In genomic region chr11:98149786-98150624, GRCm38 (mm10) we compare ENCODE assay signal across 8 mouse cellular contexts. TPM values are rescaled to one million over a fixed set of nuclear protein-coding genes. Genes with fewer than 3 reads are reported as not detected.
DNase-seq lines count a peak whose midpoint lies in the region; ATAC-seq lines count a peak whose summit lies in the region.

Gene Fbxl20 (minus strand): TSS chr11:98150403.

- H3K27ac ChIP-seq in lung, embryonic 16.5 days (ENCODE audit: low read length): peak within 1 kb of the TSS; percentile 91

- H3K4me2 ChIP-seq in lung, embryonic 16.5 days (ENCODE audit: low read depth, low read length): peak within 1 kb of the TSS; percentile 90

- DNase-seq in MEL-GATA-1-ER (ENCODE audit: extremely low read depth, low read depth): peak; percentile 79
- DNase-seq in cerebellum, adult 8-10 months: peak; percentile 84
- peak; percentile 38 for DNase-seq in forelimb bud, embryonic 11.5 days (ENCODE audit: low read depth, low spot score)
- DNase-seq in layer of hippocampus, adult 9-10 months (ENCODE audit: low spot score): peak; percentile 50
- peak; percentile 67 for DNase-seq in ovary, postnatal 10 days (ENCODE audit: low spot score)
- peak; percentile 84 to 87 for DNase-seq in thymus, postnatal 10 days (ENCODE audit: low spot score in 2 of 2)

- ATAC-seq in hematopoietic stem cell, adult 5-6 weeks (replicated peaks in 1 of 2; ENCODE audit: insufficient read depth in 1 of 2, low FRiP score in 2 of 2, low TSS enrichment in 1 of 2, low read depth in 1 of 2, poor library complexity in 2 of 2, severe bottlenecking in 2 of 2): peak; percentile 85 to 86
- peak; percentile 92 for ATAC-seq in lung, embryonic 16.5 days (ENCODE audit: low read depth)

- peak within 1 kb of the TSS; percentile 90 for H3K9ac ChIP-seq in lung, embryonic 16.5 days (ENCODE audit: low read length)

- H3K4me1 ChIP-seq in lung, embryonic 16.5 days (replicated peaks; ENCODE audit: control insufficient read depth, insufficient read depth, low read length): peaks cover 14% of the 10 kb centered on the region

- H3K36me3 ChIP-seq in lung, embryonic 16.5 days (ENCODE audit: control insufficient read depth, insufficient read depth, low read length): no peaks in the 10 kb centered on the region; the same call in none of the 2 replicates

- WGBS in lung, embryonic 16.5 days: under 1% methylated on average over 56 of the region's 65 CpGs

- H3K4me3 ChIP-seq in lung, embryonic 16.5 days (ENCODE audit: low read length): peak within 1 kb of the TSS; percentile 90

- H3K27me3 ChIP-seq in lung, embryonic 16.5 days (ENCODE audit: control insufficient read depth, insufficient read depth, low read depth, low read length): no peaks in the 10 kb centered on the region

- H3K9me3 ChIP-seq in lung, embryonic 16.5 days (ENCODE audit: control insufficient read depth, low read length): no peaks in the 10 kb centered on the region

RNA-seq across cellular contexts. Expression of gene Fbxl20, which starts in this region (rescaled TPM):
- total RNA-seq in hematopoietic stem cell, adult 5-6 weeks (2017): 24.8 and 26.5 TPM in 2 replicates
- polyA plus RNA-seq in lung, embryonic 16.5 days (2015; fragmentation: Nextera tagmentation; extraction: Ambion mirVana): 13.9 and 17.0 TPM in 2 replicates

Comparison
In these comparisons a context has a peak if more than half of its experiments do, and no peak if none do; other contexts are left out.
1. Peak in every context shown above with its lines: DNase-seq, ATAC-seq, H3K4me3 ChIP-seq and H3K27ac ChIP-seq.